Mouse (Mus musculus): ENCODE data around the gene Ascc1.

Gene Ascc1

DNA sequence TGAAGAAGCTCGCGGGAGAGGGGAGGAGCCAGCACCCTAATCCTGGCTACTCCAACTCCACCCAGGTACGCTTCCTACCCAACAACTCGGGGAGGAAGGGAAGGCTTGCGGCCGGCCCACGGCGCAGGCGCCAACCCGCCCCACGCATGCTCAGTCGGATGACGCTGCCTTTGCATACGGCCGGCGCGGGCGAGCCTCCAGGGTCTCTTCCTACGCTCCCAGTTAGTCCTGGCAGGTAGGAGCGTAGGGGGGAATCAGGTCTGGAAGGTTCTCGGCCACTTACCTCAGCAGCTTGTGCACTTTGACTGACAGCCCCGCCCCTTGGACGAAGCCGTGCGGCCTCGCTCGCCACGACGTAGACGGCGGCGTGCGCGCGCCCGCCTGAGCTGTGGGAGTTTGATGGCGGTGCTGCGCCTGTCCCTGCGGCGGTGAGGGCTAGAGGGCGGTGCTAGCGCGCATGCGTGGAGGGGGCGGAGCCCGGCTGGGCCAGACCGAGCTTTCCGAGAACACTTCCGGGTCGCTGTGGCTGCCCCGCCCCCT lies at the start of gene Ascc1, which contains the start of gene Anapc16:
Gene Ascc1 (plus strand): TSS at position 133 of the 540 bp plus-strand sequence.
Gene Anapc16 (minus strand): TSS at position 463 of the 540 bp plus-strand sequence.
- DNase-seq, result peak; percentile 97 to 98

DNA sequence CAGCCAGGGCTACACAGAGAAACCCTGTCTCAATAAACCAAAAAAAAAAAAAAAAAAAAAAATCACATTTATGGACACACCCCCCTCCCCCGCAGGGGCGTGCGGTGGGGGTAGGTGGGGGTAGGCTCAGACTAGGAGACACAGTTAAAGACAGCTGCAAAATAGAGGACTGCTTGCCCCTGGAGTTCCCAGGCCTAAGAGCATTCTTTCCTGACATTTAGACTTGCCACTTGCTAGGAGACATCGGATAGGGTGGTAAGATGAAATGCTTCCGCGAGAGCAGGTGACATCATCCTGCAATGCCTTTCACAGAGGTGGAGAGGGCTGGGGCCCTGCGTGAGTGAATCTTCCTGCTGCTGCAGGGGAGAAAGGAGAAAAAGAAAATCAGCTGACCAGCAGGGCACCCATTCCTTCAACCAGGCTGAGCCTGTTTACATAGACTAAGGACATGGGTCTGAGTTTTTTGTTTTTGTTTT lies 49.0 kb upstream of the Ascc1 start:
- no peak for DNase-seq

GRCm38 (mm10) chr10:59956681-59957080 lies 45.9 kb upstream of the Ascc1 start:
- DNase-seq, result no peak

- peak; percentile 44 to 59 for DNase-seq
These were observed 45.1 kb upstream of the Ascc1 start for GRCm38 (mm10) chr10:59957171-59958149.

GRCm38 (mm10) chr10:59958458-59958857 lies 44.1 kb upstream of the Ascc1 start:
- DNase-seq, result no peak

GRCm38 (mm10) chr10:59959517-59959916 lies 43.1 kb upstream of the Ascc1 start:
- no peak for DNase-seq

GRCm38 (mm10) chr10:59963609-59964008 lies 39.0 kb upstream of the Ascc1 start:
- no peak for DNase-seq

GRCm38 (mm10) chr10:59964504-59965361 lies 37.9 kb upstream of the Ascc1 start:
- peak; percentile 65 to 75 for DNase-seq

DNA sequence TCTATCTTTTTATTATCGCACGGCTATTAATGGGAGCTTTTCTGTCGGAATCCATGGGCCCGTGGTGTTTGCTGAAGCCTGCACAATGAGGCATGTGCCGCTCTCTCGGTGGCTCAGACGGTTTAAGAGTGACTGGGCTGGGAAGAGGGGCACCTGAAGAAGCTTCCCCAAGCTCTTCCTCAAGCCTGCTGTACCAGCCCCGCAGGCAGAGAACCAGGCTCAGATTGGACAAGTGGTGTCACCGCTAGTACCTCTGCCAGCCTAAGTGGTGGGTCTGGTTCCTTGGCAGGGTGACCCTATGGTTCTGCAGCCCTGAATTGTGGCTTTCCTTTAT lies 37.3 kb upstream of the Ascc1 start:
- DNase-seq, result no peak

- no peak for DNase-seq
These were observed 36.8 kb upstream of the Ascc1 start for GRCm38 (mm10) chr10:59965788-59966187.

DNA sequence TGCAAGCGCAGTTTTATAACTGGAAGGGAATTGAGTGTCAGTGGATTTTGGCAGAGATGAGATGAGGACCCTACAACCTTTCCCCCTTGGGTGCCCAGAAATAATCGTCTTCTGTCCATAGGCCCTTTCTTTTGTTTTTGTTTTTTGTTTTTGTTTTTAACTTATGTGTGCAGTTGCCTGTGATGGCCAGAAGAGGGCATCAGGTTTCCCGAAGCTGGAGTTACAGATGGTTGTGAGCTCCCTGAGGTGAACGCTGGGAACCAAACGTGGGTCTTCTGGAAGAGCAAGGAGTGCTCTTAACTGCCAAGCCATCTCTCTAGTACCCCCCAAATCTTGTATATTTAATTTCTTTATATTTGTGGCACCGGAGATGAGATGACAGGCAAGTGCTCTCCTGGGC lies 35.9 kb upstream of the Ascc1 start:
- DNase-seq, result no peak

DNA sequence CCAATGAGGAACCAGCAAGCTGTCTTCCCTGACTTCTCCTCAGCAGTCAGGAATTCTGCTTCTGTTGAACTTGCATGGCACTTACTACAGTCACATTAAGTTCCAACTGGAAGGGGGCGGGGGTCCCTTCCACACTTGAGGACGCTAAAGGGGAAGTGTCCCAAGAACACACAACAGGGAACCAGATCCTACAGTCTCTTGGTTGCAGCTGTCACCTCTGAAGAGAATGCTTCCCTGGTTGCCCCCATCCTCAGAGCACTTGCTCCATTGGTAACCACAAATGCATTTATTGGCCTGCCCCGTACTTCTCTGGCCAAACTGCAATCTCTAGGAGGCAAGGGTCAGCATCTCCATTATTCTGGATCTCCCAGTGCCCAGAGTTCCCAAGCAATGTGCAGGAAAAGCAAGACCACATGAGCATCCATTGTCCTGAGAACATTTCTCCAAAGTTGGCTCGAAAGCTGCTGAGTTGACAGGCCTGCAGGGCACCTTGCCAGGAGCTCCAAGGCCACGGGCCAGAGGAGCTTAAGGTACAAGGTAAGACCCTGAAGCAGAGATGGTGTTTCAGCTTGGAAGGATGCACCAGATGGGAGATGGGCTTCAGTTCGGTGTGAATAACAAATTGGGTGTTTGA lies 35.2 kb upstream of the Ascc1 start:
- peak; percentile 41 to 62 for DNase-seq

DNA sequence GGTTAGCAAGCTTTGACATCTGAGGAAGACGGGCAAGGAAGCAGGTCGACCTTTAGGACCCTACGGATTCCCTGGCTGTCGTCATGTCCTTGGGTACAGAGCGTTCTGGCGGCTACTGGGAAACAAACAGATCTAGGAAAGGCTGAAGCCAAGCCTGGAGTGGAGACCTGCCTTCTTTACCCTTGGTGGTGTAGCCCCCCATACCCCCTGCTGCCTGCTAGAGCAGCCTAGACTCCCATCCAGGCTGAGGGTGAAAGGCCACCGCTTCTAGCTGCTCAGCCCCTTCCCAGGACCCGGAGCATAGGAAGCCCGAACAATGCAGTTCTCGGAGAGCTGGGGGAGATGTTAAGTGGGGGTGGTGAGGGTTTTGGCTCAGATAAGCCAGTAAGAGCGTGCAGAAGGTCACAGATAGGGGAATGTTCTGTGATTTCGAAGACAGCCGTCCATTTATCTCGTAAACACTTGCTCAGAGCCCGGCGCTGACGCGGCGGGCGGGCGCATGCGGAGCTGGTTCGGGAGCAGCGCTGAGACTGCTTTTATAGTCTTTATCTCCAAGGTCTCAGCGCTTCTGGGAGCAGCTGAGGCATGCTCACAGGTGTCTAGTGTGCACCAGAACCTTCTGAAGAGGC lies 32.7 kb upstream of the Ascc1 start:
- peak; percentile 57 to 71 for DNase-seq

DNA sequence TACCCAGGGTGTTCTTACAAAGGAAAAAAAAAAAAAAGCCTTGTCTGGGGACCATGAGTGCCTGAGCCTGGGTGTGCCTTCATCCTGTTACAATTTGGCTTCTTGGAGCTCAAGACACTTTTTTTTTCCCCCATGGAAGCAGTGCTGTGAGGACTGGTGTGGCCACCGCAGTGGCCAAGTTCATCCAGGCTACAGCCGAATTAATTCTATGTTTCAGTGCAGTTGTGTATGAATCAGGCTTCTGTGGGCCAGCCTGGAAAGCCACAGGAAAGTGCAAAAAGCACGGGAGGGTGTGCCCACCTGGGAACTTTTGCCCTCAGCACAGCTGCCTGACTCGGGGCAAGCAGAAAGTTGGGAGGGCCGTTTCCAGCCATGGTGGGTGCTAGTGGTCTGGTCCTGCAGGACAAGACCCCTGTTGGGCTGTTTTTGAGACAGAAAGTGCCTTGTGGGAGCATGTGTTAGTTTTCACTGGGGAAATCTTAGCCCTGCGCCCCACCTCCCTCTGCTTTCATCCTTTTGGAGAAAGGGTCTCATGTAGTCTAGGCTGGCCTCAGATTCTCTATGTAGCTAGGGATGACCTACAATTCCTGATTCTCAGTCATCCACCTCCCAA lies 32.0 kb upstream of the Ascc1 start:
- no peak for DNase-seq

- DNase-seq, result no peak
These were observed 30.8 kb upstream of the Ascc1 start for GRCm38 (mm10) chr10:59971813-59972212.

GRCm38 (mm10) chr10:59972534-59972933 lies 30.1 kb upstream of the Ascc1 start:
- DNase-seq, result peak; percentile 34 to 65

- no peak for DNase-seq
These were observed 29.6 kb upstream of the Ascc1 start for GRCm38 (mm10) chr10:59972999-59973398.

- DNase-seq, result no peak
These were observed 29.2 kb upstream of the Ascc1 start for GRCm38 (mm10) chr10:59973400-59973799.

DNA sequence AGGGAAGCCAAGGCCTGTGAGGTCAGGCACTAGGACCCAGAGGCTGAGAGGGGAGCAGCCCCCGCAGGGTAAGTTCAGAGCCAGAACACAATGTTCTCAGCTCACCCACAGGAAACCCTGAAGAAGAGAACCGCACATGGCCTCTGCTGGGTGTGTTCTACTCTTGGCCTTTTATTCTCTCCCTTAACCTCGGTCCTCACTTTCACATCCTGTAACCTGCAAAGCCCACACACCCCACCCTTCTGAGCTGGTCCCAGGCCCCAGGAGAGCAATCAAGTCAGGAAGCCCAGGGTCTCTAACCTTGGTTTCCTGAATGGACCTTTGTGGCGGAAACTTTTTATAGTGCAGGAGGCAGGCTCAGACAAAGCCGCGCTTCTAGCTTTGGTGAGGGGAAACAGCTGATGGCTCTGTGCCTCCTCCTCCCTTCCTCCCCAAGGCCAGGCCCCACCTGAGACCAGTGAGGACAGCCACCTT lies 28.4 kb upstream of the Ascc1 start:
- DNase-seq, result peak; percentile 56 to 71

GRCm38 (mm10) chr10:59974786-59975185 lies 27.8 kb upstream of the Ascc1 start:
- DNase-seq, result peak; percentile 56 to 66

- DNase-seq, result no peak
These were observed 25.5 kb upstream of the Ascc1 start for GRCm38 (mm10) chr10:59977141-59977540.
